Mouse (Mus musculus) C2C12 (cell line): Measurements from ENCODE around the gene Ccdc125. TPM values are rescaled to one million over a fixed set of nuclear protein-coding genes. Genes with fewer than 3 reads are reported as not detected.
"Not testable (repeated sequence)": the region's sequence is repeated elsewhere in the genome, so short reads cannot be mapped to it uniquely, and the experiment has no call there.

Source experiments
- H3K27me3 ChIP-seq: one replicate; pipeline ENCODE4 v1.6.1; 2011; ENCODE audit not compliant: control insufficient read depth, insufficient read depth, insufficient read length
- H3K36me3 ChIP-seq: one replicate; pipeline ENCODE4 v1.6.1; 2011; ENCODE audit not compliant: control insufficient read depth, insufficient read depth
- H3K4me3 ChIP-seq: one replicate; pipeline ENCODE4 v1.5.1; 2011; ENCODE audit warnings: mild to moderate bottlenecking, control low read depth; ENCODE audit not compliant: poor library complexity, insufficient read depth, severe bottlenecking
- H3K79me2 ChIP-seq: one replicate; pipeline ENCODE4 v1.6.1; 2011; ENCODE audit not compliant: control insufficient read depth, insufficient read depth
- H3K79me3 ChIP-seq: one replicate; pipeline ENCODE4 v1.6.1; 2011; ENCODE audit warnings: low read depth, control low read depth
- H3ac ChIP-seq: one replicate; pipeline ENCODE3; 2011; ENCODE audit warnings: low read depth; ENCODE audit not compliant: control insufficient read depth, insufficient read length
- CEBPB ChIP-seq: IDR thresholded peaks from one replicate; pipeline ENCODE4 v1.6.1; 2011; ENCODE audit warnings: low read depth, mild to moderate bottlenecking, control low read depth, moderate library complexity
- CTCF ChIP-seq: IDR thresholded peaks from one replicate; pipeline ENCODE4 v1.5.1; 2011; ENCODE audit not compliant: control insufficient read depth, insufficient read depth, insufficient read length
- FOSL1 ChIP-seq: IDR thresholded peaks from one replicate; pipeline ENCODE4 v1.8.0; 2011; ENCODE audit warnings: mild to moderate bottlenecking, low read length; ENCODE audit not compliant: poor library complexity, insufficient read depth, severe bottlenecking
- MAX ChIP-seq: IDR thresholded peaks from one replicate; pipeline ENCODE4 v1.6.1; 2011; ENCODE audit warnings: mild to moderate bottlenecking, control low read depth
- MYOD1 ChIP-seq: IDR thresholded peaks from one replicate; pipeline ENCODE4 v1.6.1; 2011; ENCODE audit warnings: low read depth; ENCODE audit not compliant: control insufficient read depth, insufficient read length
- MYOG ChIP-seq: IDR thresholded peaks from one replicate; pipeline ENCODE4 v1.6.1; 2011; ENCODE audit not compliant: control insufficient read depth, insufficient read length; ENCODE audit errors: extremely low read depth
- USF1 ChIP-seq: IDR thresholded peaks from one replicate; pipeline ENCODE4 v1.6.1; 2011; ENCODE audit warnings: low read depth, mild to moderate bottlenecking, control low read depth, moderate library complexity
- polyA plus RNA-seq: library from polyadenylated mRNA; unstranded; fragments of >200 nt; fragmentation: generic; extraction: Trizol; gene quantifications from one replicate; pipeline ENCODE4 v1.2.1, GENCODE M21; 2012; ENCODE audit warnings: missing spikeins

Gene Ccdc125
- polyA plus RNA-seq, 1 experiment = 0.01 TPM

- Histone ChIP-seq H3K27me3 (no peaks in the 10 kb centered on the region), H3K36me3 (peaks cover 40% of the 10 kb centered on the region), H3K4me3 (no peak overlapping the region), H3ac (no peak overlapping the region), H3K79me3 (peaks cover 67% of the 10 kb centered on the region), H3K79me2 (peaks cover 93% of the 10 kb centered on the region)
- TF ChIP-seq CEBPB (no peak), USF1 (no peak), MYOD1 (no peak), FOSL1 (no peak), MYOG (no peak), MAX (no peak), CTCF (no peak)
Observed at GRCm38 (mm10) chr13:100725194-100725593, 55.7 kb downstream of the Ccdc125 start.

- peaks cover 20% of the 10 kb centered on the region for H3K36me3 ChIP-seq
- H3K79me3 ChIP-seq = peaks cover 64% of the 10 kb centered on the region
- no peak overlapping the region for H3ac ChIP-seq
- H3K79me2 ChIP-seq = peaks cover 77% of the 10 kb centered on the region
- no peaks in the 10 kb centered on the region for H3K27me3 ChIP-seq
- TF ChIP-seq USF1 = no peak
- TF ChIP-seq MAX = no peak
- TF ChIP-seq FOSL1 = no peak
- no peak for TF ChIP-seq MYOD1
- no peak for TF ChIP-seq CTCF
- no peak for TF ChIP-seq CEBPB
- no peak for TF ChIP-seq MYOG
- H3K4me3 ChIP-seq = no peak overlapping the region
Observed at GRCm38 (mm10) chr13:100728086-100728485, 58.6 kb downstream of the Ccdc125 start.

- peaks cover 73% of the 10 kb centered on the region for H3K79me2 ChIP-seq
- peaks cover 20% of the 10 kb centered on the region for H3K36me3 ChIP-seq
- not testable (repeated sequence) for H3K4me3 ChIP-seq, H3K27me3 ChIP-seq, H3ac ChIP-seq
- H3K79me3 ChIP-seq = peaks cover 60% of the 10 kb centered on the region
Observed at GRCm38 (mm10) chr13:100728530-100728929, 59.0 kb downstream of the Ccdc125 start.

GRCm38 (mm10) chr13:100730153-100730860, 60.8 kb downstream of the Ccdc125 start:
- H3K79me3 ChIP-seq = peaks cover 46% of the 10 kb centered on the region
- H3K36me3 ChIP-seq = peaks cover 27% of the 10 kb centered on the region
- peak overlapping the region; percentile 99 for H3K4me3 ChIP-seq
- no peak for TF ChIP-seq MAX
- no peak for TF ChIP-seq FOSL1
- TF ChIP-seq MYOG = no peak
- TF ChIP-seq USF1 = no peak
- no peak for TF ChIP-seq MYOD1
- no peak for TF ChIP-seq CTCF
- H3ac ChIP-seq = peak overlapping the region; percentile 95
- no peaks in the 10 kb centered on the region for H3K27me3 ChIP-seq
- H3K79me2 ChIP-seq = peaks cover 55% of the 10 kb centered on the region

- no peak for TF ChIP-seq CEBPB
- peak; percentile 88 for TF ChIP-seq USF1
- peak; percentile 99 for TF ChIP-seq MAX
- H3K79me2 ChIP-seq = peaks cover 50% of the 10 kb centered on the region
- peaks cover 43% of the 10 kb centered on the region for H3K79me3 ChIP-seq
- peaks cover 29% of the 10 kb centered on the region for H3K36me3 ChIP-seq
- no peaks in the 10 kb centered on the region for H3K27me3 ChIP-seq
- H3K4me3 ChIP-seq = peak within 1 kb of the TSS; percentile 99
- peak within 1 kb of the TSS; percentile 95 for H3ac ChIP-seq
Observed at GRCm38 (mm10) chr13:100730861-100731176, 61.3 kb downstream of the Ccdc125 start, which contains the start of gene Cdk7. Gene Cdk7 (minus strand): TSS chr13:100730939.

- not testable (repeated sequence) for H3K27me3 ChIP-seq, H3ac ChIP-seq, H3K4me3 ChIP-seq
- peaks cover 38% of the 10 kb centered on the region for H3K79me3 ChIP-seq
- peaks cover 29% of the 10 kb centered on the region for H3K36me3 ChIP-seq
- peaks cover 43% of the 10 kb centered on the region for H3K79me2 ChIP-seq
Observed at GRCm38 (mm10) chr13:100731462-100732046, 62.0 kb downstream of the Ccdc125 start.
